Mouse (Mus musculus): ENCODE data around the gene Ankrd1. TPM values are rescaled to one million over a fixed set of nuclear protein-coding genes. Genes with fewer than 3 reads are reported as not detected.

Gene Ankrd1
- not detected for total RNA-seq (2022)

- DNase-seq (ENCODE audit: low spot score in 2 of 2): no peak
Observed at GRCm38 (mm10) chr19:36119783-36120471, at the start of gene Ankrd1. Gene Ankrd1, minus strand, starts transcription at chr19:36120099.

- DNase-seq (ENCODE audit: low spot score in 2 of 2): no peak
Observed at GRCm38 (mm10) chr19:36169101-36169500, 49.2 kb upstream of the Ankrd1 start.

- DNase-seq (ENCODE audit: low spot score in 2 of 2): no peak
Observed at GRCm38 (mm10) chr19:36168121-36168520, 48.2 kb upstream of the Ankrd1 start.

GRCm38 (mm10) chr19:36167291-36167896, 47.5 kb upstream of the Ankrd1 start:
- no peak for DNase-seq (ENCODE audit: low spot score in 2 of 2)

GRCm38 (mm10) chr19:36166401-36167160, 46.7 kb upstream of the Ankrd1 start:
- no peak for DNase-seq (ENCODE audit: low spot score in 2 of 2)

- no peak for DNase-seq (ENCODE audit: low spot score in 2 of 2)
Observed at GRCm38 (mm10) chr19:36165351-36165750, 45.5 kb upstream of the Ankrd1 start.

- DNase-seq (ENCODE audit: low spot score in 2 of 2): peak; percentile 30 to 38
Observed at GRCm38 (mm10) chr19:36150241-36151007, 30.5 kb upstream of the Ankrd1 start.

GRCm38 (mm10) chr19:36148578-36148977, 28.7 kb upstream of the Ankrd1 start:
- DNase-seq (ENCODE audit: low spot score in 2 of 2): no peak

GRCm38 (mm10) chr19:36143571-36143970, 23.7 kb upstream of the Ankrd1 start:
- no peak for DNase-seq (ENCODE audit: low spot score in 2 of 2)

- no peak for DNase-seq (ENCODE audit: low spot score in 2 of 2)
Observed at GRCm38 (mm10) chr19:36133731-36134130, 13.8 kb upstream of the Ankrd1 start.

GRCm38 (mm10) chr19:36133064-36133463, 13.2 kb upstream of the Ankrd1 start:
- DNase-seq (ENCODE audit: low spot score in 2 of 2): no peak

GRCm38 (mm10) chr19:36131990-36132389, 12.1 kb upstream of the Ankrd1 start:
- no peak for DNase-seq (ENCODE audit: low spot score in 2 of 2)

- no peak for DNase-seq (ENCODE audit: low spot score in 2 of 2)
Observed at GRCm38 (mm10) chr19:36130181-36130580, 10.3 kb upstream of the Ankrd1 start.

- no peak for DNase-seq (ENCODE audit: low spot score in 2 of 2)
Observed at GRCm38 (mm10) chr19:36129643-36130042, 9.7 kb upstream of the Ankrd1 start.

- no peak for DNase-seq (ENCODE audit: low spot score in 2 of 2)
Observed at GRCm38 (mm10) chr19:36129213-36129612, 9.3 kb upstream of the Ankrd1 start.

GRCm38 (mm10) chr19:36128440-36128839, 8.5 kb upstream of the Ankrd1 start:
- DNase-seq (ENCODE audit: low spot score in 2 of 2): no peak

GRCm38 (mm10) chr19:36124203-36124602, 4.3 kb upstream of the Ankrd1 start:
- no peak for DNase-seq (ENCODE audit: low spot score in 2 of 2)

GRCm38 (mm10) chr19:36119219-36119618, 680 bp downstream of the Ankrd1 start:
- DNase-seq (ENCODE audit: low spot score in 2 of 2): no peak

- no peak for DNase-seq (ENCODE audit: low spot score in 2 of 2)
Observed at GRCm38 (mm10) chr19:36116185-36116584, 3.7 kb downstream of the Ankrd1 start.

- peak; percentile 46 to 56 for DNase-seq (ENCODE audit: low spot score in 2 of 2)
Observed at GRCm38 (mm10) chr19:36112007-36112406, 7.9 kb downstream of the Ankrd1 start.

- no peak for DNase-seq (ENCODE audit: low spot score in 2 of 2)
Observed at GRCm38 (mm10) chr19:36111054-36111895, 8.6 kb downstream of the Ankrd1 start.
